Mouse (Mus musculus) adrenal gland, postnatal 25 days (tissue): ENCODE data around the gene Tspan33. TPM values are rescaled to one million over a fixed set of nuclear protein-coding genes. Genes with fewer than 3 reads are reported as not detected.
"Not testable (repeated sequence)": the region's sequence is repeated elsewhere in the genome, so short reads cannot be mapped to it uniquely, and the experiment has no call there.

Experiments used
- DNase-seq: peaks from one replicate; pipeline ENCODE4 v3.0.0; 2021; ENCODE audit warnings: mixed read lengths
- total RNA-seq: library from RNA; stranded (reverse); gene quantifications from 2 replicates; pipeline ENCODE4 v1.2.3, GENCODE M21; 2021

Gene Tspan33
- total RNA-seq, 1 experiment from 2014 or later, result 1.3 TPM

DNA sequence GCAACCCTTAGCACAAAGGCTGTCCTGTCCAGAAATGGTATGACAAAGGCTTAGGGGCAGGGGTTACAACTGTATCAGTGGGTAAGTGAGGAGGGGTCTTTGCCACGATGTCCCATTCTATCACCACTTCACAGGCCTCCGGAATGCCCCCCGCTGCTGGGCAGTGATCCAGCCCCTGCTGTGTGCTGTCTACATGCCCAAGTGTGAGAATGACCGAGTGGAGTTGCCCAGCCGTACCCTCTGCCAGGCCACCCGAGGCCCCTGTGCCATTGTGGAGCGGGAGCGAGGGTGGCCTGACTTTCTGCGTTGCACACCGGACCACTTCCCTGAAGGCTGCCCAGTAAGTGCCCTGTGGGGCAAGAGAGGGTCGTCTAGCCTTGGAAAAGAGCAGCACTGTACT is 59.3 kb downstream of the Tspan33 start:
- DNase-seq, result no peak

DNA sequence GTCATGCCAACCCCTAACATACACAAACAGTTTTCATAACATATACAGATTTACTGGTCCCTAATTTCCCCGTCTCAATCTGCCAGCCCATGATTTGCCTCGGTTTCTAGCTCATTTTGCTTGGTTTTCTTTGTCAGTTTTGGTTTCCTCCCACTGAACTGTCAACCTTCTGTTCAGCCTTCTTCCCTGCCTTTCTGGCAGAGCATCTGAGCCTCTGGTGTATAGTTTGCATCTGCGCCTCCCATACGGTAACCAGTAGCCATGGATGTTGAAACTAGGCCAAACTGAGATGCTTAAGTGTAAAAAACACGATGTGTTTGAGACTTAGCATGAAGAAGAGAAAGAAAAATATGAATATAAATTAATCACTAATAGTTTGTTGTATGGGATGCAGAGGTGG is 62.0 kb downstream of the Tspan33 start:
- DNase-seq, result no peak

DNA sequence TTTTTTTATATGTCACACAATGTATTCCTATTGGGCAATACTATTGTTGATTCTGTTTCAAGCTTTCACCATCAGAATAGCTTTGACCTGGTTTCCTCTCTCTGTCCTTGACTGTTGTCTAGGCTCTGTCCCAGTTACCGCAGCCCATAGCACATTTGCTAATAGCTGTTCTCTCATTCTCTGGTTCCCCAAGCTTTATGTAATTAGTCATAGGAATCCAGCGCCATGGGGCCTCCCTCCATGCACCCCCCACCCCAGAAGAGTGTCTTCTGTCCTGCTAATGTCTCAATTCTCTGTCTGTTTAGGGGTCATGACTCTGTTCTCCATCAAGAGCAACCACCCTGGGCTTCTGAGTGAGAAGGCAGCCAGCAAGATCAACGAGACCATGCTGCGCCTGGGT is 62.5 kb downstream of the Tspan33 start:
- DNase-seq, result no peak

DNA sequence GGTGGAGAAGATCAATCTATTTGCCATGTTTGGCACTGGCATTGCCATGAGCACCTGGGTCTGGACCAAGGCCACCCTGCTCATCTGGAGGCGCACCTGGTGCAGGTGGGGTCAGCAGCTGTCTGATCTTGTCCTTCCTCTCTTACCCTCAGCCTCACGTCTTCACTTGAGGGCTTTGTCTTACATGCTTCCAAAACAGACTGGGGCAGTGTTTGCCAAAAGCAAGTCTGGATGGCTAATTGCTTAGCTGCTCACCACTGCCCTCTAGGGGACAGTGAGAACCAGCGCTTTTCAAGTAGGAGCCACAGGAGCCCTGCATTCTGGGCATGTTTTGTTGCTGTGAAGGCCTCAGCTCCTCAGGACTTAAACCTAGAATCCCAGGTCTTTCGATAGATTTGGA is 64.4 kb downstream of the Tspan33 start:
- DNase-seq, result peak; percentile 68

DNA sequence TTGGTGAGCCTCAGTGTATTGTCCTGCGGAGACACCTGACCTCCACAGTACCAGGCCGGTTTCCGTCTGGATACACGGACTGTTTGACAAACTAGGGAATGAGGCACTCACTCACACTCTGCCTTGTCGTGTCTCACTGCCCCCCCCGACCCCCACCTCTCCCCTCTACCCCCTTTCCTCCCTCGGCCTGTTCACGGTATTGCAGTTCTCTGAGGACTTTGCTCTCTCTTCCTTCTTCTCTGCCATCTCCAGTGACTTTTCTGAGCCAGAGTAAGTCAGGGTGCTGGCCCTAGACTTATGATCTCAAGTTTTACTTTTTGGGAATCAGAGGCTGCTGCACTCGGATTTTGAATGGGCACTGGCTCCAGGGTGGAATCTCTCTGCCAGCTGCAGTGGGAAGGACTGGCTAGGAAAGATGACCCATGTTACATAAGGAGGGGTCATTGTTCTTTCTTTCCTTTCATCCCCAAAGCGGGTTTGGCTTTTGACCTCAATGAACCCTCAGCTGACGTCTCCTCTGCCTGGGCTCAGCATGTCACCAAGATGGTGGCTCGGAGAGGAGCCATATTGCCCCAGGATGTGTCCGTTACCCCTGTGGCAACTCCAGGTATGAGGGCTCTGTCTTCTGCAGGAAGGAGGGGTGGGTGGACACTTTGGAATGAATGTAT is 65.1 kb downstream of the Tspan33 start:
- no peak for DNase-seq

DNA sequence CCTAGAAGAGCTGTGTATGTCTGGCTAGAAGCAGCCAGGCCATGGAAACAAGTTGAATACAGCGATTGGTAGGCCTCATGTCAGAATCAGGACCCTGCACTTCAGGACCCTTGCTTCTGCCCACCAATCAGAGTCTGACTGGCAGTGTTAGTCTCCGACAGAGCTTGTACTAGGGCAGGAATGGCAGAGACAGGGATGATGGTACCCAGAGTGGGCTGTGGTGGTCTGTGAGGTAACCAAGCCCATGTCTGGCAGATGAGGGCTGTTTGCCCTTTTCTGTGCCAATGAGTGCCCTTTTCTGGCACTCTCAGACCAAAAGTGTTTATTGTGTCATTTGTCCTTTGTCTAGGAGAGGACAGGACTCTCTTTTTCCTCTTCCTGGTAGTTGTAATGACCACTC is 66.4 kb downstream of the Tspan33 start:
- not testable (repeated sequence) for DNase-seq

DNA sequence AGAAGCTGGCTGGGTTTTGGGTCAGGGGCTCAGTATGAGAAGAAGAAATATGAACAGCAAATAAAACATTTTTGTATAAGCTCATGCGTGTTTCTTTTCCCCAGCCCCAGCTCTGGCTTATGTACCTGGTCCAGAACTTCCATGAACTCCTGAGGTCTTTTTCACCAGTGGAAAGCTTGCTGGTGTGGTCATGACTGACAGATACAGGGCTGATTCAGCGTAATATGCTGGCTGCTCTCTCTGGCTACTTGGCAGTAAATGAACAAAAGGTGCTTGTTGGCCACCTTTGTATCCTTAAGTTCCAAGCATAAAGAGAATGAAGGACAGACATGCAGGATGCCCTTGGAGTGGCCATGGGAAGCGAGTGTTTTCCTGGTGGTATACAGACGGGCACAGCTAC is 67.3 kb downstream of the Tspan33 start:
- no peak for DNase-seq

DNA sequence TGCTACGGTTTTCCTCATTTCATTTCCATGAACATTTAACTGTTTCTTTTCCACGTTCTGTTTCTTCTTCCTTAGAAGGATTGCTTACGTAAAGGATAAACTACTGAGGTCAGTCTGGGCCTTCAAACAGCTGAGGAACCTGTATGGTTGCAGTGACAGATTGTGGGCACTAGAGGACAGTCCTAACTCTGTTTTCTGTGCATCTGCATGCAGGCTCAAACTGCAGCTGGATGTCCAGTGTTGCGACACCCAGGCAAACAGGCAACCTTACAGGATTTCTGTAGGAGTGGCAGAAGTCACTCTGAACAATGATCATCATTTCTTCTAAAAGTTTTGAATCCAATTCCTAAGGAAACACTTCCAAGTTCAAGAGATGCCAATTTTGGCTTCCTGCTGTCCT is 68.5 kb downstream of the Tspan33 start:
- DNase-seq, result no peak

DNA sequence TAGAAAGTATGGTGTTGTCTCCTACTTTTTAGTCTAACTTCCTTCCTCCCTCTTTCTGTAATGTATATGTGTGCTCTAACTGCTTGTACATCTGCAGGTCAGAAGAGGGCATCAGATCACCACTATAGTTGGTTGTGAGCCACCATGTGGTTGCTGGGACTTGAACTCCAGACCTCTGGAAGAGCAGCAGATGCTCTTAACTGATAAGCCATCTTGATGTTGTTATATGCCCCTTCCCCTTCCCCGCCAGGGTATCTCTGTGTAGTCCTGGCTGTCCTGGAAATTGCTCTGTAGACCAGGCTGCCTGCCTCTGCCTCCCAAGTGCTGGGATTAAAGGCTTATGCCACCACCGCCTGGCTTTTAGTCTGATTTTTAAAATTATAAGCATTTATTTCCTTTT is 72.9 kb downstream of the Tspan33 start:
- DNase-seq, result no peak

Other genes with a start within 250 kb of the Tspan33 start
- gene Atp6v1f, start 226.5 kb upstream of the Tspan33 start, total RNA-seq, result 195 TPM in 2 replicates
- not detected in 2 replicates for gene Atp6v1fnb, start 222.8 kb upstream of the Tspan33 start, total RNA-seq
- gene Kcp, start 186.3 kb upstream of the Tspan33 start, total RNA-seq, result 2.6 and 3.1 TPM in 2 replicates
- 2.6 and 4.6 TPM in 2 replicates for gene Irf5, start 167.6 kb upstream of the Tspan33 start, total RNA-seq
- 60.6 and 60.9 TPM in 2 replicates for gene Tnpo3, start 84.3 kb upstream of the Tspan33 start, total RNA-seq
- gene Smo, start 41.3 kb downstream of the Tspan33 start, total RNA-seq, result 42.9 and 51.2 TPM in 2 replicates
- 137 and 156 TPM in 2 replicates for gene Ahcyl2, start 73.8 kb downstream of the Tspan33 start, total RNA-seq
- 1.00 and 1.2 TPM in 2 replicates for gene Strip2, start 222.8 kb downstream of the Tspan33 start, total RNA-seq